Mouse (Mus musculus) cortical plate, adult 2 months (tissue): ENCODE measurements around the gene Slc17a8.

Experiments
- CTCF ChIP-seq: fragments of 200-500 bp; IDR thresholded peaks from 2 replicates; pipeline ENCODE4 v1.5.1; 2011; ENCODE audit warnings: mild to moderate bottlenecking, control low read depth, low read length; ENCODE audit not compliant: insufficient read depth; ENCODE audit errors: extremely low read depth
- POLR2A ChIP-seq: fragments of 200-500 bp; IDR thresholded peaks from 2 replicates; pipeline ENCODE4 v1.6.1; 2011; ENCODE audit warnings: mild to moderate bottlenecking, low read length, control low read depth; ENCODE audit not compliant: insufficient read depth; ENCODE audit errors: extremely low read depth

DNA sequence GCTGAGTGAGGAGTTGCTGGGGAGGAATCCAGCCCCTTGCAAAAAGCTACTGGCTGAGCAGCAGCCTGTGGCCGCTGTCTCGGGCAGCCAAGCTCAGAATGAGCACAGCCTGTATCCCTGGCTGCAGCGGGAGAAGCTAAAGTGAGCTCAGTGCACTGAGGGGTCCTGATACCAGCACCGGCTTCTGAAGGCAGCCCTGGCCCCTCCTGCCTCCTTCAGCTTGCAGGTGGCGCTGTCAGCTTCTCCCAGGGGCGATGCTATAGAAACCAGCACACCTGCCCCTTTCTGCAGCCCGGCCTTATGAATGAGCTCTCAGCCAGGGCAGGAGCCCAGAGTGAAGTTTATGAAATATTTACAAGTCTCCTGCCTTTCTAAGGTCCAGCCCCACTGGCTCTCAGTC is at the start of gene Slc17a8:
- no peak for TF ChIP-seq CTCF
- no peak for TF ChIP-seq POLR2A
